17 mouse cellular contexts compared by ENCODE assay signal in the genomic region with DNA sequence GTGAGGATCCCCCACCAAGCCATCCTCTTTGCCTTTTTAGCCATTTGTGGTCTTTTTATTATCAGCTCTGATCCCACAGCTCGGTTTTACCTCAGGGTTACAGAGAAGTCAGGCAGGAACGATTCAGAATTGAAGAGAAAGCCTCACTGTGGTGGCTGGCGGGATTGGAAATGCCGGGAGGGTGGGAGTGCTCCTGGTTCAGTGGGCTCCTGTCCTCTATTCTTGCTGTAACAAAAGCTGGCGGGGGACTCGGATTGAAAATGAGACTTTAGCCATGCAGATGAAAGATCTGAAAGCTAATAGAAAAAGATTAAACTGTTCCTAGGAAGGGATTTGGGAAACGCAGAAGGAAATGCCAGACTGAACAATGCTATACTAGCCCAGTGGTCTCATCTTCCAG.
DNase-seq lines count a peak whose midpoint lies in the region; ATAC-seq lines count a peak whose summit lies in the region.
"Had no signal": no experiment of that assay in that cellular context is flagged by ENCODE, and none has a peak within 500 bp of the region (broad histone marks: within the 10 kb centered on the region; RNA-seq: fewer than 3 reads in every experiment).

No protein-coding gene starts in this region.

- peak overlapping the region; percentile 67; the same call in 1 of the 2 replicates for H3K27ac ChIP-seq in forebrain, embryonic 10.5 days
- H3K27ac ChIP-seq in forebrain, embryonic 12.5 days = no peak overlapping the region
- H3K27ac ChIP-seq in hindbrain, embryonic 10.5 days = 0 out of 2 replicates have a peak overlapping the region, but pooled peaks have one; percentile 16
- no peak overlapping the region for H3K27ac ChIP-seq in hindbrain, embryonic 16.5 days (ENCODE audit: low read depth, low read length)
- 0 out of 2 replicates have a peak overlapping the region, but pooled peaks have one; percentile 21 for H3K27ac ChIP-seq in midbrain, embryonic 12.5 days (replicated peaks)
- H3K27ac ChIP-seq in midbrain, embryonic 16.5 days (ENCODE audit: low read length) = no peak overlapping the region
- H3K27ac ChIP-seq in forebrain, embryonic 15.5 days (replicated peaks) = 0 out of 2 replicates have a peak overlapping the region, but pooled peaks have one; percentile 42
- H3K27ac ChIP-seq: embryonic facial prominence, embryonic 13.5 days; heart, embryonic 10.5 days had no signal

- no peaks in the 10 kb centered on the region for H3K27me3 ChIP-seq in forebrain, embryonic 10.5 days (ENCODE audit: poor library complexity, severe bottlenecking)
- H3K27me3 ChIP-seq in forebrain, embryonic 12.5 days = no peaks in the 10 kb centered on the region
- H3K27me3 ChIP-seq in hindbrain, embryonic 10.5 days (ENCODE audit: insufficient read depth, poor library complexity, severe bottlenecking) = no peaks in the 10 kb centered on the region
- no peaks in the 10 kb centered on the region for H3K27me3 ChIP-seq in hindbrain, embryonic 16.5 days (replicated peaks; ENCODE audit: control insufficient read depth, insufficient read depth, low read length)
- no peaks in the 10 kb centered on the region for H3K27me3 ChIP-seq in midbrain, embryonic 12.5 days
- H3K27me3 ChIP-seq in midbrain, embryonic 16.5 days (ENCODE audit: control insufficient read depth, insufficient read depth, low read depth, low read length) = no peaks in the 10 kb centered on the region
- H3K27me3 ChIP-seq in forebrain, embryonic 15.5 days = no peaks in the 10 kb centered on the region
- H3K27me3 ChIP-seq: embryonic facial prominence, embryonic 13.5 days; hindbrain, embryonic 15.5 days had no signal

- H3K9ac ChIP-seq in forebrain, embryonic 12.5 days = no peak overlapping the region
- no peak overlapping the region for H3K9ac ChIP-seq in hindbrain, embryonic 16.5 days (ENCODE audit: low read depth, low read length)
- H3K9ac ChIP-seq in midbrain, embryonic 12.5 days (replicated peaks) = no peak overlapping the region
- no peak overlapping the region for H3K9ac ChIP-seq in midbrain, embryonic 16.5 days (ENCODE audit: low read depth, low read length)
- no peak overlapping the region for H3K9ac ChIP-seq in forebrain, embryonic 15.5 days (replicated peaks)
- H3K9ac ChIP-seq: embryonic facial prominence, embryonic 13.5 days; hindbrain, embryonic 15.5 days had no signal

- DNase-seq in forebrain, embryonic 10.5 days (ENCODE audit: extremely low spot score, low spot score) = no peak
- no peak for DNase-seq in hindbrain, embryonic 10.5 days (ENCODE audit: low spot score)
- DNase-seq: adrenal gland, postnatal 10 days; cerebellum, adult 11-12 months; cerebellum, adult 9-10 months; cerebellum, postnatal 25 days; gastrocnemius, postnatal 36 days; kidney, adult 11 months had no signal

- no peak overlapping the region for H3K4me2 ChIP-seq in forebrain, embryonic 12.5 days
- no peak overlapping the region for H3K4me2 ChIP-seq in hindbrain, embryonic 16.5 days (ENCODE audit: low read length)
- H3K4me2 ChIP-seq in midbrain, embryonic 12.5 days (replicated peaks) = no peak overlapping the region
- no peak overlapping the region for H3K4me2 ChIP-seq in midbrain, embryonic 16.5 days (ENCODE audit: low read length)
- H3K4me2 ChIP-seq in forebrain, embryonic 15.5 days (replicated peaks) = no peak overlapping the region
- H3K4me2 ChIP-seq: embryonic facial prominence, embryonic 13.5 days; hindbrain, embryonic 15.5 days had no signal

- H3K9me3 ChIP-seq in forebrain, embryonic 10.5 days = no peaks in the 10 kb centered on the region
- no peaks in the 10 kb centered on the region for H3K9me3 ChIP-seq in forebrain, embryonic 12.5 days
- H3K9me3 ChIP-seq in hindbrain, embryonic 10.5 days = no peaks in the 10 kb centered on the region
- no peaks in the 10 kb centered on the region for H3K9me3 ChIP-seq in hindbrain, embryonic 16.5 days (ENCODE audit: control insufficient read depth, low read length)
- no peaks in the 10 kb centered on the region for H3K9me3 ChIP-seq in midbrain, embryonic 12.5 days
- H3K9me3 ChIP-seq in midbrain, embryonic 16.5 days (replicated peaks; ENCODE audit: control insufficient read depth, low read length, poor library complexity, severe bottlenecking) = no peaks in the 10 kb centered on the region
- H3K9me3 ChIP-seq in forebrain, embryonic 15.5 days = no peaks in the 10 kb centered on the region
- H3K9me3 ChIP-seq: embryonic facial prominence, embryonic 13.5 days; heart, embryonic 10.5 days; hindbrain, embryonic 15.5 days had no signal

- H3K36me3 ChIP-seq in forebrain, embryonic 10.5 days (replicated peaks) = no peaks in the 10 kb centered on the region
- no peaks in the 10 kb centered on the region for H3K36me3 ChIP-seq in forebrain, embryonic 12.5 days (replicated peaks)
- no peaks in the 10 kb centered on the region for H3K36me3 ChIP-seq in hindbrain, embryonic 10.5 days
- H3K36me3 ChIP-seq in hindbrain, embryonic 16.5 days (ENCODE audit: control insufficient read depth, insufficient read depth, low read length) = no peaks in the 10 kb centered on the region
- no peaks in the 10 kb centered on the region for H3K36me3 ChIP-seq in midbrain, embryonic 12.5 days
- no peaks in the 10 kb centered on the region for H3K36me3 ChIP-seq in midbrain, embryonic 16.5 days (ENCODE audit: control insufficient read depth, insufficient read depth, low read length)
- H3K36me3 ChIP-seq in forebrain, embryonic 15.5 days = no peaks in the 10 kb centered on the region
- H3K36me3 ChIP-seq: embryonic facial prominence, embryonic 13.5 days; heart, embryonic 10.5 days; hindbrain, embryonic 15.5 days had no signal

- ATAC-seq in forebrain, embryonic 12.5 days (ENCODE audit: low FRiP score) = no peak
- ATAC-seq in hindbrain, embryonic 16.5 days = no peak
- no peak for ATAC-seq in midbrain, embryonic 12.5 days (ENCODE audit: low FRiP score, low read depth)
- no peak for ATAC-seq in midbrain, embryonic 16.5 days
- ATAC-seq in forebrain, embryonic 15.5 days (replicated peaks) = no peak
- no peak for ATAC-seq in monocyte, adult 5-6 weeks (replicated peaks; ENCODE audit: insufficient number of reproducible peaks, low FRiP score, low TSS enrichment, poor library complexity, severe bottlenecking)

- WGBS in forebrain, embryonic 10.5 days = 46% methylated on average over 7 of the region's 7 CpGs
- WGBS in forebrain, embryonic 12.5 days = 17% methylated on average over 7 of the region's 7 CpGs
- WGBS in hindbrain, embryonic 10.5 days = 60% methylated on average over 7 of the region's 7 CpGs
- 33% methylated on average over 7 of the region's 7 CpGs for WGBS in hindbrain, embryonic 16.5 days
- WGBS in midbrain, embryonic 12.5 days = 19% methylated on average over 7 of the region's 7 CpGs
- 9% methylated on average over 7 of the region's 7 CpGs for WGBS in midbrain, embryonic 16.5 days
- 15% methylated on average over 7 of the region's 7 CpGs for WGBS in forebrain, embryonic 15.5 days

- H3K4me3 ChIP-seq in forebrain, embryonic 10.5 days = no peak overlapping the region
- no peak overlapping the region for H3K4me3 ChIP-seq in forebrain, embryonic 12.5 days (replicated peaks)
- no peak overlapping the region for H3K4me3 ChIP-seq in hindbrain, embryonic 10.5 days
- H3K4me3 ChIP-seq in hindbrain, embryonic 16.5 days (ENCODE audit: low read length) = no peak overlapping the region
- H3K4me3 ChIP-seq in midbrain, embryonic 12.5 days = no peak overlapping the region
- H3K4me3 ChIP-seq in midbrain, embryonic 16.5 days (ENCODE audit: low read depth, low read length) = no peak overlapping the region
- no peak overlapping the region for H3K4me3 ChIP-seq in forebrain, embryonic 15.5 days
- H3K4me3 ChIP-seq: embryonic facial prominence, embryonic 13.5 days; heart, embryonic 10.5 days; hindbrain, embryonic 15.5 days had no signal

- H3K4me1 ChIP-seq in forebrain, embryonic 10.5 days = peaks cover 42% of the 10 kb centered on the region
- H3K4me1 ChIP-seq in forebrain, embryonic 12.5 days = peaks cover 43% of the 10 kb centered on the region
- peaks cover 16% of the 10 kb centered on the region; the same call in 1 of the 2 replicates for H3K4me1 ChIP-seq in hindbrain, embryonic 10.5 days (replicated peaks)
- no peaks in the 10 kb centered on the region; the same call in 1 of the 2 replicates for H3K4me1 ChIP-seq in hindbrain, embryonic 16.5 days (ENCODE audit: control insufficient read depth, insufficient read depth, low read depth, low read length)
- peaks cover 42% of the 10 kb centered on the region for H3K4me1 ChIP-seq in midbrain, embryonic 12.5 days
- H3K4me1 ChIP-seq in midbrain, embryonic 16.5 days (ENCODE audit: control insufficient read depth, insufficient read depth, low read length) = peaks cover 12% of the 10 kb centered on the region
- peaks cover 38% of the 10 kb centered on the region for H3K4me1 ChIP-seq in forebrain, embryonic 15.5 days
- H3K4me1 ChIP-seq: heart, embryonic 10.5 days had no signal

Comparison
In these comparisons a context has a peak if more than half of its experiments do, and no peak if none do; other contexts are left out.
1. H3K27ac ChIP-seq: peak in forebrain, embryonic 10.5 days (single experiment), hindbrain, embryonic 10.5 days (single experiment), midbrain, embryonic 12.5 days (single experiment) and forebrain, embryonic 15.5 days (single experiment); none in forebrain, embryonic 12.5 days (single experiment), hindbrain, embryonic 16.5 days (single experiment) and midbrain, embryonic 16.5 days (single experiment).